Mouse (Mus musculus) embryonic facial prominence, embryonic 14.5 days (tissue): ENCODE measurements at regions not wholly inside any gene's neighbourhood (a gene's known extent, or its start where the extent isn't known, plus 50 kb on each side); places are given as distances from the start of the nearest gene placed in this dataset.
A peak's percentile ranks its signal among the peaks of the same experiment; 100 is the strongest.
"Not testable (repeated sequence)": the region's sequence is repeated elsewhere in the genome, so short reads cannot be mapped to it uniquely, and the experiment has no call there.

Experiments used
- ATAC-seq: fragments of 200-750 bp; cut with Nextera tagmentation; 2 replicates; pipeline ENCODE4 v1.8.0; 2017; ENCODE audit warnings: low read depth, moderate number of reproducible peaks, moderate TSS enrichment
- DNase-seq: peaks from one replicate; pipeline ENCODE4 v3.0.0-alpha.2; 2015; ENCODE audit warnings: low spot score
- H3K27ac ChIP-seq: fragments of 300-500 bp; sonication (generic); replicated peaks from 2 replicates; pipeline ENCODE4 v1.5.1; 2014; ENCODE audit warnings: low read depth, mild to moderate bottlenecking, low read length, moderate library complexity
- H3K27me3 ChIP-seq: fragments of 300-500 bp; sonication (generic); replicated peaks from 2 replicates; pipeline ENCODE4 v1.6.1; 2014; ENCODE audit warnings: low read length; ENCODE audit not compliant: control insufficient read depth, insufficient read depth
- H3K36me3 ChIP-seq: fragments of 300-500 bp; sonication (generic); 2 replicates; pipeline ENCODE4 v1.6.1; 2014; ENCODE audit warnings: low read length, mixed read lengths; ENCODE audit not compliant: control insufficient read depth, insufficient read depth
- H3K4me1 ChIP-seq: fragments of 300-500 bp; sonication (generic); 2 replicates; pipeline ENCODE4 v1.6.1; 2014; ENCODE audit warnings: antibody characterized with exemption, low read length; ENCODE audit not compliant: control insufficient read depth, insufficient read depth
- H3K4me2 ChIP-seq: fragments of 300-500 bp; sonication (generic); 2 replicates; pipeline ENCODE4 v1.6.1; 2014; ENCODE audit warnings: low read depth, mild to moderate bottlenecking, low read length, moderate library complexity, mixed read lengths
- H3K4me3 ChIP-seq: fragments of 300-500 bp; sonication (generic); 2 replicates; pipeline ENCODE4 v1.5.1; 2014; ENCODE audit warnings: low read depth, mild to moderate bottlenecking, low read length
- H3K9ac ChIP-seq: fragments of 300-500 bp; sonication (generic); 2 replicates; pipeline ENCODE4 v1.6.1; 2014; ENCODE audit warnings: low read depth, mild to moderate bottlenecking, low read length, moderate library complexity, mixed read lengths
- H3K9me3 ChIP-seq: fragments of 300-500 bp; sonication (generic); 2 replicates; pipeline ENCODE4 v1.6.1; 2016; ENCODE audit warnings: low read length; ENCODE audit not compliant: control insufficient read depth
- WGBS: fragments of 180-500 bp; shearing (Covaris S2); extraction: QIAGEN DNeasy Blood & Tissue Kit; methylation state at CpG from one replicate; pipeline ENCODE4 v1.1.7; 2014; 5-methylcytosine and 5-hydroxymethylcytosine counted together

DNA sequence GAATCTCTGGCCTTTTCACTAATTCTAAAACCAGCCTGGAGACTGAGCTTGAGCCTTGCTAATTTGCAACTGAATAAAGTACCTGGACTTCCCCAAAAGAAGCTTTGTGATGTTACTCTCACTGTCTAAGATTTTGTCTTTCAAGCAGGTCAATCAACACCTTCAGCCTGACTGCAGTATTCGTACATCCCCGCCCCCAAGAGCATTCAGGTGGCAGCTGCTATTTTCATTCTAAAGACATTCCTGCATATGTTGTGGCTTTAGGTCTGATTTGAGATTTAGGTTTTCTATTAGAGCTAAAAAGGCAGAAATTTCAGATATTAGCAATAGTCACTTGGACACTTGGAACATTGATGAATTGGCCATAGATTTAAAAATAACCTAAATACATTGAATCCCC lies 1385.4 kb upstream of the 1700008P02Rik start:
- not testable (repeated sequence) for H3K4me2 ChIP-seq, H3K9me3 ChIP-seq, DNase-seq, H3K36me3 ChIP-seq, H3K4me3 ChIP-seq, H3K27me3 ChIP-seq, H3K27ac ChIP-seq, H3K4me1 ChIP-seq, H3K9ac ChIP-seq, ATAC-seq
- WGBS, result 74% methylated on average over 2 of the region's 2 CpGs

- Histone ChIP-seq H3K27me3 (no peaks in the 10 kb centered on the region), H3K27ac (no peak overlapping the region), H3K36me3 (no peaks in the 10 kb centered on the region), H3K4me2 (no peak overlapping the region), H3K4me3 (no peak overlapping the region), H3K9me3 (no peaks in the 10 kb centered on the region), H3K4me1 (no peaks in the 10 kb centered on the region), H3K9ac (no peak overlapping the region)
- WGBS, result 90% methylated on average over 1 of the region's 1 CpGs
- no peak for ATAC-seq
- no peak for DNase-seq
Measured at GRCm38 (mm10) chr3:8004271-8004670, 1384.0 kb upstream of the 1700008P02Rik start.

DNA sequence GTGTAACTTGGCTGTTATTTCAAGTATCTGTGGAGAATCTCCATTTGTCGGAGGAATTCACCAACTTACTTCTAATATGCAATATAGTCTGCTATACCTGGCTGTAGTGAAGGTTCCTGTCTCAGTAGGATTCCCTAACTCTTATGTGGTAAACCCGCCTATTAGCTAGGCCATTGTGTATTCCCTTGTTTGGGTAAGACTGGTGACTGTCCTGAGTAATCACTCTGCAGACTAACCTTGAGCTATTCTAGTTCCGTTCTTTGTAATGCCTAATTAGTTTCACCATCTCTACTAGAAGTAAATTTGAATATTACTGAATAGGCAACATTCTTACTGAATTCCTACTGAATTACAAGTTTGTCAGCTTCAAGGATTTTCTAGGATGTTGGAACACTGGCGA lies 1380.8 kb upstream of the 1700008P02Rik start:
- ATAC-seq (no peak), DNase-seq (no peak)
- Histone ChIP-seq H3K4me3 (no peak overlapping the region), H3K9me3 (no peaks in the 10 kb centered on the region), H3K9ac (no peak overlapping the region), H3K4me1 (no peaks in the 10 kb centered on the region), H3K36me3 (no peaks in the 10 kb centered on the region), H3K4me2 (no peak overlapping the region), H3K27ac (no peak overlapping the region), H3K27me3 (no peaks in the 10 kb centered on the region)
- WGBS, result 90% methylated on average over 4 of the region's 4 CpGs

DNA sequence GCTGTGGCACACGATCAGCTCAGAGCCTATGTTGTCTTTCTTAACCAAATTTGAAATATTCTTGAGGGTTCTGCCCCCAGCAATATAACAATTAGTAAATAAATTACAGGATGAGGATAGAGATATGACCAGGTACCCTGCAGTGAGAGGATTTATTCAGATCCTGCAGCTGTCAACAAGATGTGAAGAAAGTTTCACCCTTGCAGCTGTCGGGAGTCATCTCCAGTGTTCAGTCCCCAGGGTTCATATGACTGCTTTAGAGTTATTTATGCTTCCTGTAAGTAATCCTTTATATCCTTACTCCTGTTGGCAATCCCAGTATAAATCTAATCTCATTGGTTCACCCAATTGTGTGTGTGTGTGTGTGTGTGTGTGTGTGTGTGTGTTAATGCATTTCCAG lies 1372.1 kb upstream of the 1700008P02Rik start:
- WGBS, result 80% methylated on average over 2 of the region's 2 CpGs
- no peak overlapping the region for H3K4me2 ChIP-seq
- no peaks in the 10 kb centered on the region for H3K4me1 ChIP-seq
- DNase-seq (peak; percentile 10), ATAC-seq (no peak)
- no peak overlapping the region for H3K9ac ChIP-seq
- no peak overlapping the region for H3K27ac ChIP-seq
- no peaks in the 10 kb centered on the region for H3K36me3 ChIP-seq
- H3K4me3 ChIP-seq, result no peak overlapping the region
- H3K27me3 ChIP-seq, result no peaks in the 10 kb centered on the region
- no peaks in the 10 kb centered on the region for H3K9me3 ChIP-seq

DNA sequence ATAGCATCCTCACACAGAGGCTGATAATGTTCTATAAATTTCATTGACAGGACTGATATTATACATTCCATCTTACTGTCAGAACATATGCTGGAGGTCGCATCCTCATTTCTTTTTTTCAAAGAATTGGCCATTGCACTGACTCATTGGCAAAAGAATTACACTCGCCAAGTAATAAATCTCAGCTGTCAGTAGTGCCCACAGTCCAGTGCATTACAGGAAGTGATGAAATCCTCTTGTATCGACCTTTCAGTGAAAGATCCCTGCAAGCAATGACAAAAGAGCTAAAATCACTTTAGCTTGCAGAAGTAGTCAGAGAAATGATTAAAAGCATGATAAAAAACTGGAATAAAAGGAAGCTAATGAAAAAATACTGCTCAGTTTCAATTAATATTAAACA lies 1353.0 kb upstream of the 1700008P02Rik start:
- WGBS, result 49% methylated on average over 3 of the region's 3 CpGs
- H3K27me3 ChIP-seq, result no peaks in the 10 kb centered on the region

GRCm38 (mm10) chr3:7953911-7954310 lies 1333.7 kb upstream of the 1700008P02Rik start:
- ATAC-seq (no peak), DNase-seq (no peak)
- H3K4me1 ChIP-seq, result no peaks in the 10 kb centered on the region
- no peaks in the 10 kb centered on the region for H3K27me3 ChIP-seq
- H3K9ac ChIP-seq, result no peak overlapping the region
- no peak overlapping the region for H3K27ac ChIP-seq
- no peaks in the 10 kb centered on the region for H3K36me3 ChIP-seq
- H3K4me2 ChIP-seq, result no peak overlapping the region
- H3K9me3 ChIP-seq, result 0 out of 2 replicates have a peak, but pooled peaks cover 4% of the 10 kb centered on the region
- no peak overlapping the region for H3K4me3 ChIP-seq
- 85% methylated on average over 1 of the region's 1 CpGs for WGBS

More for the DNA sequence above, 1353.0 kb upstream of the 1700008P02Rik start:
- no peaks in the 10 kb centered on the region for H3K9me3 ChIP-seq
- no peaks in the 10 kb centered on the region for H3K4me1 ChIP-seq
- no peak overlapping the region for H3K4me3 ChIP-seq
- H3K9ac ChIP-seq, result no peak overlapping the region
- ATAC-seq, result no peak
- no peak overlapping the region for H3K27ac ChIP-seq
- no peaks in the 10 kb centered on the region for H3K36me3 ChIP-seq
- H3K4me2 ChIP-seq, result no peak overlapping the region
- DNase-seq, result no peak

GRCm38 (mm10) chr3:7943646-7944381 lies 1323.6 kb upstream of the 1700008P02Rik start:
- H3K4me2 ChIP-seq, result peak overlapping the region; percentile 12; the same call in 1 of the 2 replicates
- no peak overlapping the region for H3K4me3 ChIP-seq
- H3K9me3 ChIP-seq, result no peaks in the 10 kb centered on the region
- peak; percentile 92 for ATAC-seq
- no peak overlapping the region for H3K9ac ChIP-seq
- H3K36me3 ChIP-seq, result no peaks in the 10 kb centered on the region
- peak; percentile 40 for DNase-seq
- WGBS, result 26% methylated on average over 8 of the region's 8 CpGs
- H3K4me1 ChIP-seq, result no peaks in the 10 kb centered on the region
- H3K27me3 ChIP-seq, result no peaks in the 10 kb centered on the region
- H3K27ac ChIP-seq, result no peak overlapping the region
